Mouse (Mus musculus) heart, postnatal 10 days (tissue): Measurements from ENCODE around the gene Atg13. TPM values are rescaled to one million over a fixed set of nuclear protein-coding genes. Genes with fewer than 3 reads are reported as not detected.

ENCODE experiments used
- DNase-seq, 2 experiments: peaks; one replicate each; pipeline ENCODE4 v3.0.0; 2021
- intact Hi-C: fragments of 180-260 bp; cut with DNase I; formaldehyde crosslinking; loops from one replicate; pipeline ENCODE4 v1.15.1; 2025
- total RNA-seq, 2 experiments: library from RNA; stranded (reverse); gene quantifications; 2 replicates each; pipeline ENCODE4 v1.2.3; 2021

Gene Atg13
- total RNA-seq, 2 experiments from 2014 or later, result 37.5 to 39.7 TPM

DNA sequence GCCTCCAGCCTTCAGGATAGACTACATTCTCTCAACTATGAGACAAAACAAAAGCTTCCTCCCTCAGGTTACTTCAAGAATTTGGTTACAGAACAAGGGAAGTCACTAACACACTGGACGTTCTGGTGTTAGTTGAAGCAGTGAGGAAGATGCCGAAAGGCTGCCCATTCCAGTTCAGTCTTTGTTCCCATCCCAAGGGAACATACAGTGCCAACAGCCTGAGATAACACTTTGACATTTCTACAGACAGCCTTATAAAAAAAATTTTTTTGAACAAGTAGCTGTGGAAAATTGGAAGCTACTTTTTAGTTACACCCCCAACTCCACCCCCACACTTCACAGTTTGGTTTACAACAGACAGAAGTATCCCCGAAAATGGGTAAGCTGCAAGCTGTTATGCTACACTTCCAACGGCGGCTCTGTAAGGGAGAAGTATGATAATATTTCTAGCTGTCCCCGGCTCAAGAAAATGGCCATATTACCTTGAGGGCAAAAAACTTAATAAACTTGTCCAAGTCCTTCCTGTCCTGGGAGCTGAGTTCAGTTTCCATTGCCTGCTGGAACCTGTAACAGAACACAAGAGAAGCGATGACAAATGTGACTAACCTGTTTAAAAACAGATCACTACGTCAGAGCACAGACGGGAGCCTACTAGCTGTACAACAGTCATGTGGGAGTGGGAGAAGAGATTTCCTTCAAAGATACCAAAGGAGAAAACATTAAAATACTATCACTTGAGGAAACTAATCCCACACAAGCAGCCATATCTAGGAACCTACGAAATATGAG, 14.7 kb downstream of the Atg13 start:
- intact Hi-C loops, result no loop called here
- DNase-seq, result peak; percentile 42 to 44

DNA sequence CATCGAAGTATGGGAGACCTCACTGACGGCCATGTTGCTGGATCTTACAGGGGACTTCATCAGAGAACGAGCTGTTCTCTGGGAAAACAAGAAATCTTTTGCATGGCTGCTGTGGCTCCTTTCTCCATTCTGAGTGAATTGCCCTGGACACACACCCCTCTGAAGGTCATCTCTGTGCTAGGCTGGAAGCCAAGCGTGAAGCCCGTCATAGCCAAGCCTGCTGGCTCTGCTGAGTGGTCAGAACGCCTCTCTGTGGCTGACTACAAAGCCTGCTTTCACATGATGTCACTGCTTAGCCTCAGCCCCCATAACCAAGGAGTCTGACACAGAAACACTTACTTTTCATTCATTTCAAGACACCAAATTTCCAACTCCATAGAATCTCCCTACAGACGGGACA, 20.9 kb downstream of the Atg13 start:
- intact Hi-C loops, result no loop called here
- DNase-seq, result peak; percentile 86 to 89

DNA sequence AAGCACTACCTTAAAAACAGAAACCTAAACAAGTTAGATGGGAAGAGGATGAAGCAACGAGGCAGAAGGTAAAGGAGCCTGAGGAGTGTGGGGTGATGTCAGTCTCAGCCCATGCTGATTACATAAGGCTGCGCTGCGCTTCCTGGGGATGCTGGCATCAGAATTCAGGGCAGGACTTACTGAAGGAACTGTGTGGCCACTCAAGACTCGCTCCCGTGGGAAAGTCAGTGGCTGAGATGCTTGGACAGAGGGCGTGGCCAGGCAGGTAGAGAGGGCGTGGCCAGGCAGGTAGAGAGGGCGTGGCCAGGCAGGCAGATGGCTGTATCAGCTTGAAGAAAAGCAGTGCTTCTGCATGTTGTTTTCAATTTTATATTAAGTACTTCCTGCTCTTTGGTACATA, 26.5 kb downstream of the Atg13 start:
- DNase-seq, result no peak
- intact Hi-C loops, result no loop called here

DNA sequence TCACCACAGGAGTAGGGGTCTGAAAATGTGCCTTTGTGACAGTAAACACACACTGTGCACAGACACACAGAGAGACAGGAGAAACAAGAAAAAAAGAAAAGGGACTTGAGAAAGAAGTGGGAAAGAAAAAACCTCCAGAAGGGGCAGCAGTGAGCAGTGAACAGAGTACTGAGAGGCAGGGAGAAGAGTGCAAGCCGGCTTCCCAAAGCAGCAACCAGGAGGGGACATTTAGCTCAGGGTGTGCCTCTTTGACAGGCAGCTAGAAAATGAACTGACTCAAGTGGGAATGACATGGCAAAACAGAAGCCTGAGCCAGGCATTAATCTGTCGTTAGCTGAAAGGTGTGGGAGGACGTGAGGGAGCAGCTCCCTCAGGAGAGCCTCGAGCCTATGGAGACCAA, 27.5 kb downstream of the Atg13 start:
- intact Hi-C loops, result no loop called here
- peak; percentile 57 to 82 for DNase-seq

DNA sequence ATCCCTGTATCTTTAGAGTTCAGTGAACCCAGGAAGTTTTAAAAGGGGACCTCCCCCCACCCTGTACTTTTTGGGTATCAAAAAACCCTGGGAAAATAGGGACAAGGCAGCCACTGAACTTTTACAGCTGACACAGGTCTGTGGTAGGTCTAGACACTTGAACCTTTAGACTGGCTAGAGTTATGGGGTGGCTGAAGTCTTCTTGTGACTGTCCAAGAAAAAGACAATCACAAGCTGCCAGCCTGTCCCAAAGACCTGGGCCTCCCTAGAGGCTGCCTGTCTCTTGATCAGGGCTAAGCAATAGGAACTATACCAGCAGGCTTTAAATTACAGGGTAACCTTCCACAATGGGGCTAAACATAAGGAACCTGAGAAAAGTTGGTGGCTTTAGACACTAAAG, 33.4 kb downstream of the Atg13 start:
- intact Hi-C loops, result no loop called here
- no peak for DNase-seq

DNA sequence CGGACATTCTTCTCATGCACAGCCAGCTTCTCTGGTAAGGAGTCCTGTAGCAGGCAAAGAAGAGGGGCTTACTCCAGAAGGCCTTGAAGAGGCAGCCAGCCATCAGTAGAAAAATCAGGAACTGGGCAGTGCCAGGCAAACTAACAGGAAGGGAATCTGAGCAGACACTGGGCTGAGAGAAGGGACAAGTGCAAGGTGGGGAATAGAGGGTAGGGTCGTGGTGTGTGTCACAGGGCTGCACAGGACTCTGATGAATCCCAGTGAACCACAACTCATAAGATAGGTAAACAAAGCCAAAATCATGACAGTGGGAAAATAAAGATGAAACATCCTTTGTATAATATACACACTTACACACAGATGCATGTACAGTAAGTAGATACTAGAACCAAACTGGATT, 34.0 kb downstream of the Atg13 start:
- intact Hi-C loops, result no loop called here

DNA sequence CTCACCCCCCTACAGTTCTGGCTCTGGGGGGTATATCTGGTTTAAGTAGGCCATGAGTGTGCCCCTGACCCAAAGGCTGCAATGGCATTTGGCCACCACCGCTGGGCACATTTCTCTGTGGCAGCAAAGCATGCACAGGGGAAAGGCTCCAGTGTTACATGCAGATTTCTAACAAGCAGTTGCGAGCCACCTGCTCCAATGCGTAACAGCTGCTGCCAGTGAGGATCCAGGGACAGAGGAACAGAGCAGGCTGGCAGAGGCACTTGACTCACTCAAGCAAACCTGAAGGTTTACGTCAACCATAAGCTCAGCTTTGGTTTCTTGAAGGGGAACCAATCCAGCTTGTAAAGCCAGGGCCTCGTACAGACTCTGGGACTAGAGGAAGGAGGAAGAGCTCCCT, 35.5 kb downstream of the Atg13 start:
- intact Hi-C loops, result no loop called here

More for the DNA sequence above, 34.0 kb downstream of the Atg13 start:
- no peak for DNase-seq

DNA sequence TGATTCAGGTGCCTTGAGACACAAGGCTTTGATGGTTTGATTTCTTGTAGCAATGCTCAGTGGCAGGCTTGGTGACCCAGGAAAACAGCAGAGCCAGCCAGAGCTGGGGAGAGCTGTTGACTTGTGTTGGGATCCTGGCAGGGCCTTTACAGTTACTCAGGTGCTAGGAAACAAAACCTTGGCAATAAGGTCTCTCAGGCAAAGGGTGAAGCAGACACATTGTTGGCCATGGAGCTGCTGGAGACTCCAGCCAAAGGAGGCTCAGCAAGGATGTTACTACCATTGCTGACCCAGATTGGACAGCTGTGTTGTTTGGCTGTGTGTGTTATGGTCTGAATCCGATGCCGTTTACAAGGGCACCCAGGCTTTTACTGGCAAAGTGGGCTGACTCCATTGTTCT, 36.8 kb downstream of the Atg13 start:
- no peak for DNase-seq
- intact Hi-C loops, result no loop called here

More for the DNA sequence above, 35.5 kb downstream of the Atg13 start:
- DNase-seq, result no peak

DNA sequence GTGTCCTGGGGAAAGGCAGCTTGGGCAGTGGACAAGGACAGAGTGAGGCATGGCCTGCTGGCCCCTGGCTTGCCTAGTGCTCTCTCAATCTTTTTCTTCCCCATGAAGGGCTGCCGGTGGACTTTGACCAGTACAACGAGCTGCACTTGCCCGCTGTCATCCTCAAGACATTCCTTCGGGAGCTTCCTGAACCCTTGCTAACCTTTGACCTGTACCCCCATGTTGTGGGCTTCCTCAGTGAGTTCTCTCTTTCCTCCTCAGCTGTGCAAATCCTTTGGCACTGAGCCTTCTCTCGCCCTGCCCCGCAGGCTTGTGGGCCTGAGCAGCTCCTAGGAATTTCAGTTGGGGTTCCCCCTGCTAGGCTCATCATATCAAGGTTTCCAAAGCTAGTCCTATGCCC, 40.3 kb downstream of the Atg13 start:
- no peak for DNase-seq
- intact Hi-C loops, result no loop called here

DNA sequence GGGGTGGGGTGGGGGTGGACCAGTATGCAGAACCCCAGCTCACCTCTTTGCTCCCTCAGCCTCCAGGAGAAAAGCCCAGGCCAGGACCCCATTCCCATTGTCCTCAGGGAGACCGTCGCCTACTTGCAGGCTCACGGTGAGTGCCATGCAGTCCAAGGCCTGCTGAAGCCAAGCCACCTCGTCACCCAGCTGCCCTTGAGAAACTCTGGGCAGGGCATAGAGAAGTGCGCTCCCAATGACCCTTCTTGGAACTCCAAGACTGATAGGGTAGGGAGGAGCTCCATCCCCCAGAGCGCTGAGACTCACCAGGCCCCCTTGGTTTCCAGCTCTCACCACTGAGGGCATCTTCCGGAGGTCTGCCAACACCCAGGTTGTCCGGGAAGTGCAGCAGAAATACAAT, 41.0 kb downstream of the Atg13 start:
- no peak for DNase-seq
- intact Hi-C loops, result no loop called here

DNA sequence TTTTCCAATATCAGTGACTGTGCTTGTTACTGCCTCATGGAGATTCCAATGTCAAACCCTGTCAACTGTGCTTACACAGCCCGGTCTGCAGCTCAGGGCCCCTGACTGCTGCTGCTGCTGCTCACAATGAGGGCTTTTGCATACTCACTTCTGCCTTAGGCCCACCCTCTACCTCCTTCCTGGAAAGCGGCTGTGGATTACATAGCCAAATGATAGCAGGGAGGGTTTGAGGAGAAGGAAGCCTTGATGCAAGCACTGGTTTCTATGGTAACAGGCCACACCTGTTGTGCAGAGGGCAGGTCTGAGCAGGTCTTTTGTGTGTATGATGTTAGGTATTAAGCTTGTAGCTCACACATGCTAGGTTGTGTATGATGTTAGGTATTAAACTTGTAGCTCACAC, 42.6 kb downstream of the Atg13 start:
- intact Hi-C loops, result no loop called here
- DNase-seq, result no peak

DNA sequence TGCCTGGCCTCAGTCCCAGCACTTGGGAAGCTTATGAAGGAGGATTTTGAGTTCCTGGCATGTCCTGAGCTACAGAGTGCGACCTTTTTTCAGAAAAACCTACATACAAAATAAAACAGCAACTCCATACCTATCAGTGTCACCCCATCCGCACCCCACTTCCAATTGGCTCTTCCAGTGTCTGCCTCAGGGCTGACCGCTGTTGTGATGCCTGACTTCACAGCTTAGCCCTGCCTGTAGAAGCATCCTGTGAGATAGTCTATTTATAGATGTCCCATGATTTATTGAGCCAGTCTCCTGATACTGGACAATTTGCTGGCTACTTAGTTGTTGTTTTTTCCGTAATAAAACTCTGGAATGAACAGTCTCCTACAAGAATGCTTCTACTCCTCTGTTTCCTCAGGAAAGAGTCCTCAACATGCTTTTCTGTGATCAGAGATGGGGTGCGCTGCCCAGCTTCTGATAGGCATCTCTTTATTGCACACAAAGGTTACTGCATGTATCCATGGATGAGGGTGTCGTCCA, 43.9 kb downstream of the Atg13 start:
- DNase-seq, result no peak
- intact Hi-C loops, result no loop called here

DNA sequence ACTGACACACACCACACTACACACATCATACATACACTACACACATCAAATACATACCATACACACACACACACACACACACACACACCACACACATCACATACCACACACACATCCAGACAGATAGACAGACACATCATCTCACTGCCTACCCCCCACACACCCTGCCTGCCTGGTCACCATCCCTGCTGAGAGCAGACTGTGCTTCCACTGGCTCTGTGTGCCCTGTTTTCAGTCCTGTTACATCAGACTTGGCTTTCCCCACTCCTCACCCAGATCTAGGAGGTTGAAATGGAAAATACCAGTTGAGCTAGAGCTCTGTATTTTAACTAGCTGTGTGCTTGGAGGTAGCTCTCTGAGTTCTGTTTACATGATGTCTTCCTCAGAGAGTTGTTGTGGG, 45.6 kb downstream of the Atg13 start:
- intact Hi-C loops, result no loop called here
- DNase-seq, result no peak

DNA sequence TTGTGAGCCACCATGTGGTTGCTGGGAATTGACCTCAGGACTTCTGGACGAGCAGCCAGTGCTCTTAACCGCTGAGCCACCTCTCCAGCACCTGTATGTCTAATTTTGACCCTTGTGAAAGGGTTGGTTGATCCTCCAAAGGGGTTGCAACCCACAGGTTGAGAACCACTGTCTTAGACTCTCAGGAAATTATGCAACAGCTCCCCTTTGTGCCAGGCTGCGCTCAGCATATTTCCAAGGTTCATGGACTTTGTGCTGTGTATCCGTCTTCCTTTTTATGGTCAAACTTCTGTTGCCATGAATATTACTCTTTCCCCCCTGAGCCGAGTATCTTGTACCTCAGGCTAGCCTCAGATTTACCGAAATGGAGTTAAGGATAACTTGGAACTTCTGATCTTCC, 49.4 kb downstream of the Atg13 start:
- intact Hi-C loops, result no loop called here
- no peak for DNase-seq

DNA sequence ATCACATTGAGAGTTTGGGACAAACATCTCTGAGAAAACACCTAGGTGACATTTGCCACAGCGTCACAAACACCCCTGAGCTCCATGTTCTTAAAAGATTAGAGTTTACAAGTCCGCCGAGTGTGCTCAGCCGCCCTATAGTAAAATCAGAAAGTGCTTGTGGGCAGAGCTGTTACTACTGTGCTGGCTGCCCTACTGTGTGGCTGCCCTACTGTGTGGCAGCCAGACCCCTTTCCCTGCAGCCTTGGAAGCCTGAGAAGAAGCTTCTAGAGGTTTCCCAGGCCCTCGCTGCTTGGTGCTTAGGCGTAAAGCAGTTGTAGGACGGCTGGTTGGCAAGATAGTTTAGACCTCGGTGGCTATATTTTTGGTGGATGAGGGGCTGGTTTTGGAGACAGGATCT, 50.7 kb downstream of the Atg13 start:
- DNase-seq, result no peak

DNA sequence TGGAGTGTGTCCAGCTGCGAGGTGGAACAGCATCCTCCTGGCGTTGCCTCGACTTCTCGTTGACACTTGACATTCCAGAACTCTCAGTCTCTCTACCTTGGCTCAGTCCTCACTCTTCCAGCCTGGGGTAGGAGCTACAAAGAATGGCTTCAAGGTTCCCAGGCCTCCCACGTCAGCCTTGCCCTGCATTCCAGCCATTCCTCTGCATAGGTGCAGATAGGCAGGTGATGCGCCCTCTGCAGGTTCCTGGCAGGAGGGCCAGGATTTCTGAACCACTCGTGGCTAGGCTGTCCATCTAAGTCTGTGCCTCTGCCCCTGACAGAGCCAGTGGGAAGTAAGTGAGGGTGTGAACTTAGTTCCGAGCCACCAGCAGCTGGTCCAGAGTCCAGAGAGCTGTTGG, 53.6 kb downstream of the Atg13 start:
- intact Hi-C loops, result no loop called here
- DNase-seq, result no peak

More for the DNA sequence above, 50.7 kb downstream of the Atg13 start:
- intact Hi-C loops, result no loop called here

DNA sequence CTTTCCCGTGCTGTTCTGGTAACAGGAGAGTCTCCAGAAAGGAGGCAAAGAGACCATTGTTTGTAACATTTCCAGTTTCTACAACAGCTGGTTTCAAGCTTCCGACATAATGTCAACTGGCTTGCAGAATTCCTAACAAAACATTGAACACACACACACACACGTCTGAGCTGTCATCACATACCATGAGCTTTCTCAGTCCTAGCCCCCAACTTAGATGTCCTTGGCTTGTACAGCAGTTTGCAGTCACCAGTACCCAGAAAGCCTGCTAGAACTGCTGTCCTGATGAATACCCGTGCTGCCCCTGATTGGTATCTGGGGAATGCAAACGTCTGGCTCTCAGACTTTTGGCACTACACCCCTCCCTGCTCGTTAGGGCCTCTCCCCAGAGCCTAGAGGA, 54.5 kb downstream of the Atg13 start:
- peak in 1 of 2 experiments; percentile 28 for DNase-seq
- intact Hi-C loops, result no loop called here

DNA sequence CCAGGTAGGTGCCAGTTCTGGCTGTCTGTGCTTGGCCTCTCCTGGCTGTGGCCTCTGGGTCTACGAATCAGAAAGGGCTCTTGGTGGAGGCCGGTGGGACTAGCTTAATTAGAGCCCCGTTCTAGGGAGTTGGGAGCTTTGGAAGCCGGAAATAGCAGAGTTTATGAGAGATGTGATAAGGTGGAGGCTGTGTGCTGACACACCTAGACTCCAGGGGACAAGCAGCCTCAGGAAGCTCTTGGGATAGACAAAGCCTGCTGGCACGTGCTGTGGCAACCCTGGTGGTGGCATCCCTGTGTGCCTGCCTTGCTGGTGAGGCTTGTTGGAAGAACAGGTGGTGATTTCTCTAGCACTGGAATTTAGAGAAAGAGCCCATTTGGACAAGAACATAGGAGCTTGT, 55.0 kb downstream of the Atg13 start:
- intact Hi-C loops, result no loop called here
- no peak for DNase-seq

DNA sequence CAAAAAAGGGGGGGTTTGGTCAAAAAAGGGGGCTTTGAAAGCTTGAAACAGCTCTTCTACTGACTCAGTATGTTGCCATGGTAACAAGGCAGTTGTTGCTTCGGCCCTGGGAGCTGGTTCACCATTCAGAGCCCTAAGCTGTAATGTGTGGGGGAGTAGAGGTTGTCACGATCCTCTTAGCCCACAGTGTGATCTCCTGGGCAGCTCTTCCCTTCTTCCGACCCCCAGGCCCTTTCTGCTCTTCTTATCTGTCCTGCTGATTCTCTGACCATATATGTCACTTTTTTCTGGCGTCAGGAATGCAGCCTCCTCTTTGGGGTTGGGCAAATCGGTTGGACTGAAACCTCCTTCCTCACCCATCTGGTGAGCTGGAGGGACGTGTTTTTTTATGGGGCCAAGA, 57.5 kb downstream of the Atg13 start:
- no peak for DNase-seq
- intact Hi-C loops, result no loop called here

DNA sequence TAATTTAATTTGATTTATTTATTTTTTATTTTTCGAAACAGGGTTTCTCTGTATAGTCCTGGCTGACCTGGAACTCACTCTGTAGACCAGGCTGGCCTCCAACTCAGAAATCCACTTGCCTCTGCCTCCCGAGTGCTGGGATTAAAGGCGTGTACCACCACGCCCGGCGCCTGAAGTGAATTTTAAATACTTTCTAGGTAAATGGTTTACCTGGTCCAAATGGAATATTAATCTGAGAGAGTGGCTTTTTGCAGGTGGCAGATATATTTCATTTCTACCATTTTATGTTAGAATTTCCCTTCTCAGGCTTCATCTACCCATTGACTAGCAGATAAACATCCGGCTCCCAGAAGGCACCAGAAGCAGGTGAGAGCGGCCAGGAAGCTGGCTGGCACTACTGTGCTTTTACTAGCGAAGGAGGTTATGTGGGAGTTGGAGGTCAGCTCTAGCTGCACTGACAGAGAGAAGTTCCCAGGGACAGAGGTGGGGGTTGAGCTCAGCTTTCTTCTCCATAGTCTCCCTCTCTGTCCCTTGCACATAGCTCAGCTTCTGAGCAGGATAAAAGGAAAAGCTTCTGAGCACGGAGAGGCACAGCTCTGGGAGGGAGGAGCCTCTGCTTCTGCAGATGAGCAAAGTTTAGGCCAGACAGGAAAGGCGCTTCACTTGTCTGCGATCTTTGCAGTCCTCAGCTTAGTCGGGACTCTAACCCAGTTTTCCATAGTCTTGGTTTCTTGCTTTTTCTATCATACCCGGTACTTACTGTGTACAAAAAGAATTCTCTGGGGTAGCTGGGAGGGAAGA, 58.7 kb downstream of the Atg13 start:
- no peak for DNase-seq
- intact Hi-C loops, result no loop called here

DNA sequence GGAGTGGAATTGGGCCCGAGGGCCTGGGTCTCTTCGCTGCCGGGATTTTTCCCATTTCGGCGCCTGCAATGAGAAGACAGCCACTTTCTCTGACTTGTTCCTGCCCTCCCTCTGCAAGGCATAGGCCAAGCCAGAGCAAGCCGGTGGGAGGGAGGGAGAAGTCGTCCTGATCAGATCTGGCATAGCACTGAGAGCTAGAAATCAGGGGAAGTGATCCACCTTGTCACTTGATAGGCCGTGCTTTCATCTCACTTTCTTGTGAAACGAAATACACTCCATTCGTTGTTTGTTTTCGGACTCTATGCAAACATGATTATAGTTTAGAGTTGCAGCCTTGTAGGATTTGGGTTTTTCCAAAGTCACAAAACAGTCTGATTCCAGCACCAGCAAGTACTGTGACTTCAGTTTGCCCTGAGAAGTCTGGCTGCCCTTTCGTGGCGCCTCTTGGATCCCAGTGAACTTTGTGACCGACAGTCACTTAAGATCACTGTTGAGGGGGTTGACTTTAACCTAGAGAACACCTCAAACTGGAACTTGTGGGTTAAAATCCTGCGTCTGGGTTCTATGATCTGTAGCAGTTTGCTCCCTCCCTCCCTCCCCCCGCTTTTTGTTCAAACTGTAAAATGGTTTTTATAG, 59.9 kb downstream of the Atg13 start:
- intact Hi-C loops, result no loop called here
- no peak for DNase-seq
